Mouse (Mus musculus) mature B cell (primary cell): ENCODE data around the gene Nol9.

Experiments used
- in situ Hi-C: fragments of 300-500 bp; cut with MboI; formaldehyde crosslinking; loops from 2 replicates; pipeline ENCODE4 v1.14.3; 2019

Nol9 gene

DNA sequence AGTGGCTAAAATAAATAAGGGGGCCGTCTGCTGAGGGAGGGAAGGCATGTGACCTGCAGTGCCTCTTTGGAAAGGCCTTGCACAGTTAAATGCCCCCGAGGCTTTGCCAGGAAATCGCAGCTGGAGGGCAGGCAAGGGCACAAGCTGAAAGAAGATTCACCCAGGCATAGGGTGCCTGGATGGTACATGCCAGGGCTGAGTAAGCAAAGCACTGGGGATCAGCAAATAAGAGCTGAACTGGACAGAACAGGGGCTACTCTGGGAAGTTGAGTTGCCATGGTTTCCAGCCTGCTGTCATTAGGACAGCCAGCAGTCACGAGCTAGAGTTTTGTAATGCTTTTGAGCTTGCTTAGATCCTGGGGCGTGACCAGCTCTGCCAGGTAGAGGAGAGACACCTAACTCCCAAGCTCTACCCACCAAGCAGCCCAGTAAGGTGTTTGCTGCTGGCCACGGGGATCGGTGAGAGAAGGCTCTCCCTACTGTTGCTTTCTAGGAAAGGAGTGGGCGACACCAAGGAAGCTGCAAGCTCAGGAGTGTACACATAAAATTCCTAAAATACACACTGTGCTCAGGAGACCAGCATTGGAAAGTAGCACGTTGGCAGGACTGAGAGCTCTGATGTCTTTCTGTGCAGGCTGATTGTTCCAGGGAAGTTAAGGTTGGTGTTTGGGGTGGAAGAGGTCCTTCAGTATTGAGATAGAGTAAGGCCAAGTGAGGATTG is 23.4 kb downstream of the Nol9 start:
- in situ Hi-C loops: no loop called here

DNA sequence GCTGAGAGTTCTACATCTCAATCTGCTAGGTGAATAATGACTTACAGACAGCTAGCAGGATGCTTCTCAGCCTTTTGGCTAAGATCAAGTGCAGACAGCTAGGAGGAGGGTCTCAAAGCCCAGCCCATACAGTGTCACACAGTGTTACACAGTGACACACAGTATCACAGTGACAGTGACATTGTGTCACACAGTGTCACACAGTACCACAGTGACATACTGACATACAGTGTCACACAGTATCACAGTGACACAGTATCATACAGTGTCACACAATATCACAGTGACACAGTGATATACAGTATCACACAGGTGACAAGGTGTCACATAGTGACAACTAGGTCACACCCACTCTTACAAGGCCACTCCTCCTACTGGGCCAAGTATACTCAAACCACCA is 28.2 kb downstream of the Nol9 start:
- in situ Hi-C loops: no loop called here

DNA sequence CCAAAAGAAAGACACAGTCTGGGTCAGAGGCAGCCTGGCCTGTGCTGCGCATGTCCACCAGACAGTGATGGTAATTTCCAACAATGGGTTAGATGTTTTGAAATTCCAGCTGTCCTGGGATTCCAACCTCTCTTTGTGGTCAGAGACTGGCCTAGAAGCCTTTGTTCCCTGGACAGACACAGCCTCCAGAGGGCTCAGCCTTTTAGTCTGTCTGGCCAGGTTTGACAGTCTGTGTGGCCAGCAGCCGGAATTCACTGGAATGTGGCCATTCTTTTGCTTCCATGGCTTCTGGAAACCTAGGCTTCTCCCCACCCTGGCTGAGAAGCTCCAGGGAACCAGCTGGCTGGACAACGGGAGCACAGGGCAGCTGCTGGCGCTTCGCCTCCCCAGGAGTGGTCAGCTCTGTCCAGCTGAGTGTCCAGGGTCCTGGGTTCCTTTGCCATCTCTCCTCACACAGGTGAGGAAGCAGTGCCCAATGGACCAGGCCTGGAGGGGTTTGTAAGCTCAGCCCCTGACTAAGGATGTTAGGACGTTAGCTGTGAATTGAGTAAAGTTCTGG is 29.1 kb downstream of the Nol9 start:
- in situ Hi-C loops: no loop called here

DNA sequence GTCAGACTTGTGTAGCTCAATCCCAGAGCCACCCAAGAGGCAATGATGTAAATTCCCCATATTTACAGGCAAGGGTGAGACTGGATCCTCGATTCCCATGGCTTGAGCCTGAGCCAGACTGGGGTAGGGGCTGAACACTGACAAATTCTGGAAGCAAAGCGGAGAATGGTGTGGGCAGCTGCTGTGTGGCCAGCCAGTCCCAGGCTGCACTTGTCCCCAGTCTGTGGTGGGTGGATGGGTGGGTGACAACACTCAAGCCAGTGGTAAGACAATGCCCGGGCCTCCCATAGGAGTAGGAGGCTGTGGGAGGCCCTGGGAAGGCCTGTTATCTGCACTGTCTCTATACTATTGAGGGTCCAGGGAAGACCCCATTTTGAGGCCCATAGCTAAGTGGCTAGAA is 30.1 kb downstream of the Nol9 start:
- in situ Hi-C loops: no loop called here

DNA sequence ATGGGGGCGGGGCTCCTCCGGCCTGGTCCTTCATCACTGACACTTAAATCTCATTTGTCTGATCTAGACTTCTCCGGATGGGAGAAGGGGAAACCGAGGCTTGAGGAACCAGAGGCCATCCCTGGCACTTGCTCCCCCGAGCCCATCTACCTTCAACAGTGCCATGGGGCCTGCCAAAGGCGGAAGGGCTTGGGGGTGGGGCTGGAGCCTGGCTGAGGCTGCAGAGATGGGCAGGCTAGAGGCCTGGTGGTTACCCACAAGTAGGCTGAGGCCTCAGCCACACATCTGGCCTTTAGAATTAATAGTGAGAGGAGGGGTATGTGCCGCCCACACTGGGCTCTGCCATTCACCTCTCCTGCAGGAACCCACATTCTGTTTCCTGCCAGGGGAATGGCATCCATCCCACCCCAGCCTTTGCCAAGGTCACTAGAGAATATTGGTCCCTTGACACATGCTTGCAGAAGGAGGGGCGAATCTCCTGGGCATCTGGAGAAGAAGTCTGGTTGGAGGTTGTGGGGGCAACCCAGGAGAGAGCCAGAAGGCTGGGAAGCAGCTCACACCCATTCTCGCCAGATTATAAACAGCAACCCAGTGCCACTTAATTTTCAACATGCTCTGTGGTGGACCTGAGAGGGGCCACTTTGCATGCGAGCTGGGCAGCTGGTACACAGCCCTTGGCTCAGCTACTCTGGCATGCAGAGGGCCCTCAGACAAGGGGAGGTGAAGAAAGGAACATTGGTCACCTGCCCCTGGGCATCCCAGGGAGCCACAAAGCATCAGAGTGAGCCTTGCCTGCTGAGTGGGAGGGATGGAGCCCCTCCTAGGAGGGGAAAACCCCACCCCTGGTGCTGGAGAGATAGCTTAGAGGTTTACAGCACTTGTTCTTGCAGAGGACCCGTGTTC is 31.6 kb downstream of the Nol9 start:
- in situ Hi-C loops: no loop called here

DNA sequence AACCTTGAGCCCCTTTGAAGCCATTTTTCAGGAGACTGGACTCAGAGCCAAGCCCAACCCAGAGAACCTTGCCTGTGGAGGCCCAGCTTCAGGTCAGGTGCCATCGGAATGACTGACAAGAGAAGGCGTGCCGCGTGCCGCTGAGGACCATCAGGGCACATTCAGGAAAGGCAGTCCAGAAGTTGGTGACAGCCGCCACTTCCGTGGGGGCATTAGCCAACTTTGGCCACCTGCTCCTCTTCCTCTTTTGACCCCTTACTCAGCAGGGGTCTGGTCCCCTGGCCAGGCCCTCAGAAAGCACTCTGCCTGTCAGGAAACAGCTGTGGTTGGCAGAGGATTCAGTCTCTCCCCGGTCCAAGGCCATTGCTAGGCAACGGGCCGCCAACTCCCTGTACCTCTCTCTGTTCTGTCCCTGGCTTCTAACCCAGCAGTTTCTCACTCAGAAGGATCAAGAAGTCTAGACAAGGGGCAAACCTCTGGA is 33.0 kb downstream of the Nol9 start, which contains the start of gene Plekhg5:
TSS of gene Plekhg5 (plus strand) at position 378 of the 481 bp plus-strand sequence.
- in situ Hi-C loops: no loop called here

DNA sequence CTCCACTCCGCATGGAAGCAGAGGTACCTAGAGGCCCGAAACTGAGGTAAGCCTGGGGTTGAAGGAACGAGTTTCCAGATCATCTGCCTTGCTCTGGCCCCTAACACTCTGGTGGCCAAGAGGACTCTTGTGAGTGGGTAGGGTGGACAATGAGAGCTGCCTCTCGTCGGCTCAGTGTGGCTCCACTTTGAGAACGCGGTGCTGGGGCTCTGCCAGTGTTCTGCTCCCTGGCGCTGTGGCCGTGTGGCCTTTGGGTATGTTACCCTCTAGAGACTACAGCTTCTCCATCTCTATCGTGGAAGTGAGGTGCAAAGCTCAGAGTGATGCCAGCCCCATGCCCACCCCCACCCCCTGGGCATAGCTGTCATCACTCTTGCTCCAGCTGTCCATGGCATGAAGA is 33.5 kb downstream of the Nol9 start:
- in situ Hi-C loops: no loop called here

DNA sequence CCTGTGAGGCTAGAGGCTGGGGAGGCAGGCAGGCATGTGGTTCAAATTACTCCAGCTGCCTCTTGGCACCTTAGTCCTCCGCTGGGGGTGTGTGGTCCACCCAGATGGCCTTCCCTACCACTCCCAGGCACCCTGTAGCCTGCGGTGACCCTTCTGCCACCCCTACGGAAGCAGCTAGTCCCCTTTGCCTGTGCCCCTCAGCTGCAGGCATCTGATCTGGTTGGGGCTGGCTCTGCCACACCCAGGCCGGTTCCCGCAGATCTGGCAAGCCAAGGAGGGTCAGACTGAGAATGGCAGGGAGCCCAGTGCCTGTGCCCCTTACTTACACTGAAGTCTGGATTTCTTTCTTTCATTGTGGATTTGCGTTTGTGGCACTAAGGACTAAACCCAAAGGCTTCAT is 34.6 kb downstream of the Nol9 start:
- in situ Hi-C loops: no loop called here

DNA sequence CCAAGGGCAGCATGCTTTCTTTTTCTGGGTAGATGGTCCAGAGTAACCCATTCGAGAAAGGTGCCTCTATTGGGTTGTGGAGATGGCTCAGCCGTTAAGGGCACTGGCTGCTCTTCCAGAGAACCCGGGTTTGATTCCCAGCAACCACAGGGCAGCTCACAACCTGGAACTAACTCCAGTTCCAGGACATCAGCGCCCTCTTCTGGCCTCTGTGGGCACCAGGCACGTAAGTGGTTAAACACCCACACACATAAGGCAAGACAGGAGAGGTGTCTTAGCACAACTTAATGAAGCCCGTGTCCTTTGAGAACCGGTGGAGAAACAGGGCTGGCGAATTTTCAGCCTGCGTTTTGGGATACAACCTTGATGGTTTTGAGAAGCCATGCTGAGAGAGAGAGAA is 35.4 kb downstream of the Nol9 start:
- in situ Hi-C loops: no loop called here

DNA sequence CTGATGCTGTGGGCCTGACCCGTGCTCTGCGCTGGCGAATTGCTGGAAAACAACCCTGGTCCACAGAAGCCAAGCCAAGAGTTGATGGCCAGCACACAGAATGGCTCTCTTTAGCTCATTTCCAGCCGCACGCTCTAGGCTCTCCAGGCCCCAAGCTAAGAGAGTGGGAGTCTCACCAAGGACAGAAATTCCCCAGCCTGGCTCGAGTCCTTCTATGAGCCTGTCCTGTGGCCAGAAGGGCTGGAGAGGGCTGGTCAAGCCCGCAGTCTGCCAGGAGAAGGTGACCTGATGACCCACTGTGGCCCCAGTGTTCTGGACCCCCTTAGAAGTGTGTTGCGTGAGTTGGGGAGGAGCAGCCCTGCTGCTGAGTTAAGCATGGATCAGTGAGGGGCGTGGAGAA is 38.1 kb downstream of the Nol9 start:
- in situ Hi-C loops: no loop called here

DNA sequence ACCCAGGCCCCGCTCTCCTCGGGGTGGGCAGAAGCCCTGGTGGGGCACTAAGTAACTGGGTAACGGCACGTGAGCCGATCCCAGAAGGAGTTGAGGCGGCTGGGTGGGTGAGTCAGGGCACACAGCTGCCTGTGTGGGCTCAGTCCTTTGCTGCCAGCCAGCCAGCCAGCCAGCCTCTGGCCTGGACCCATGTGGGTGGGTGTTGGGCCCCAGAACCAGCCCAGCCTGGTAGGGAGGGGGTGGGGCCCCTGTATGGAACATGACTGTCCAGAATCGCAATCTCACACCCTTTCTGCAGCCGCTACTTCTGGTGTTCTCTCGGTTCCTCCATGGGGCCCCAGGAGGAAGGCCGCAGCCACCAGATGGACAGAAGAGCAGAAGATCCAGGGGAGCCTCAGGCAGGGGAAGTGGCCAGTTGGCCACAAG is 39.0 kb downstream of the Nol9 start:
- in situ Hi-C loops: no loop called here

DNA sequence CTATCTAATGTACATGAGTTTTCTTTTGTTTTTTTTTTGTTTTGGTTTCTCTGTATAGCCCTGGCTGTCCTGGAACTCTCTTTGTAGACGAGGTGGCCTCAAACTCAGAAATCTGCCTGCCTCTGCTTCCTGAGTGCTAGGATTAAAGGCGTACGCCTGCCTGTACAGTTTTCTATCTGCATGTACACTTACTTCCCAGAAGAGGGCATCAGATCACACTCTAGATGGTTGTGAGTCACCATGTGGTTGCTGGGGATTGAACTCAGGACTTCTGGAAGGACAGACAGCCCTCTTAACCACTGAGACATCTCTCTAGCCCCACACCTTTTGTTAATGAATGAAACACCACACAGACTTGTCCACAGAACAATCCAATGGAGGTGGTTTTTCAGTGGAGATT is 40.1 kb downstream of the Nol9 start:
- in situ Hi-C loops: no loop called here

DNA sequence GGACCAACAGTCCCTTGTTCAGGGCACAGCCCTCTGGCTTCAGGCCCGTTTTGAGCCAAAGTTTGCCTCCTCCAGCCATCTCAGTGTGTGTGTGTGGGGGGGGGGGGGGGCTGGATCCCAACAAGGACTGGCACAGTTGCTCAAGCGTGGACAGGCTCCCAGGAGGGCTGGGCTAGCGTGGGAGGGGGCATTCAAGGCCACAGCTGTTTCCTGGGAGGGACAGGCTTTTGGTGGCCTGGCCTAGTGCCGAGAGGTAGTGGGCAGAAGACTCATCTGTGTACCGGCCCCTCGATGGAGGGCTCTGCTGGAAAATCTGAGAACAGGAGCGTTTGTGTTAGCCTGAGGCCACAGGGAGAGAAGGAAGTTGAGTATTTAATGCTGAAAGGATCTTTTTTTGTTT is 40.8 kb downstream of the Nol9 start:
- in situ Hi-C loops: no loop called here

DNA sequence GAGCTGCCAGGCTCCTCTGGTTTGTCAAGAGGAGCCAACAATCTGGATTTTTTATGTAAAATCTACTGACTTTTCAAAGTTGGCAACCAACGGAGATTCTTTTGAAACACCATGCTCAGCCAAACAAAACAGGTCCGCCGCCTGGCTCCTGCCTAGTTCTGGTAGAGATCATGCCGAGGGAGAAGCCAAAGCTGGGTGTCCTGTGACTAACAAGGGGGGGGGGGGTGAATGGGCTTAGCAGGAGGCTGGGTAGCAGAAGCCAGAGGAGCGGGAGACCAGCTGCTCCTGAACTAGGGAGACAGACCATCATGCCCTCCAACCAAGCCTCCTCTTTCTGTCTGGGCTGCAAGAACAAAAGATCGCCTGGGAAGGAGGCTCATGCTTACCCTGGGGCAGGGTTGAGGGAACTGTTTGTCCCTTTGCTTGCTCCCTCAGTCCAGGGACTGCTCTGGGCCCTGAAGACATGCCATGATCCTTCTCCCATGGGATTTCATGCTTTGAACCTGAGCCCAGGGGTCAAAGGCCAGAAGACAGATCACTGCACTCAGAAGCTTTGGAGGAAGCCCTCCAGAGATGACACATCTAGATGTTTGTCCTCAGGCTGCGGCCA is 44.6 kb downstream of the Nol9 start:
- in situ Hi-C loops: no loop called here

DNA sequence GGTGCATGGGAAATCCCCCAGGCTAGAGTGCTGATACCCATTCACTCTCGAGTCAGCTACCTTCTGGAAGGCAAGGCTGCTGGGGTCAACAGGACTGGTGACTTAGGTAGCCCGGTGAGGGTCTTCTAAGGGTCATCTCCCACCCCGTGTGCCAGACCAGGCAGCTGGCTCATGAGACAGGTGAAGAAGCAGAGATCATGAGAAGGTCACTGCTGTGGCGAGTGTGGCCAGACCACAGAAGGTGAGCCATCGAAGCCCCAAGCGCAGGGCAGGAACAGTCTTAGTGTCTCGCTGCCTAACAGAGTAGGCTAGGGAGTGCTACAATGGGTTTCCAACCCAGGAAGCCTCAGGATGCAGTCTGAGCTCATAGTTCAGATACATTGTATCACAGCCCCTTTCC is 45.5 kb downstream of the Nol9 start:
- in situ Hi-C loops: no loop called here

DNA sequence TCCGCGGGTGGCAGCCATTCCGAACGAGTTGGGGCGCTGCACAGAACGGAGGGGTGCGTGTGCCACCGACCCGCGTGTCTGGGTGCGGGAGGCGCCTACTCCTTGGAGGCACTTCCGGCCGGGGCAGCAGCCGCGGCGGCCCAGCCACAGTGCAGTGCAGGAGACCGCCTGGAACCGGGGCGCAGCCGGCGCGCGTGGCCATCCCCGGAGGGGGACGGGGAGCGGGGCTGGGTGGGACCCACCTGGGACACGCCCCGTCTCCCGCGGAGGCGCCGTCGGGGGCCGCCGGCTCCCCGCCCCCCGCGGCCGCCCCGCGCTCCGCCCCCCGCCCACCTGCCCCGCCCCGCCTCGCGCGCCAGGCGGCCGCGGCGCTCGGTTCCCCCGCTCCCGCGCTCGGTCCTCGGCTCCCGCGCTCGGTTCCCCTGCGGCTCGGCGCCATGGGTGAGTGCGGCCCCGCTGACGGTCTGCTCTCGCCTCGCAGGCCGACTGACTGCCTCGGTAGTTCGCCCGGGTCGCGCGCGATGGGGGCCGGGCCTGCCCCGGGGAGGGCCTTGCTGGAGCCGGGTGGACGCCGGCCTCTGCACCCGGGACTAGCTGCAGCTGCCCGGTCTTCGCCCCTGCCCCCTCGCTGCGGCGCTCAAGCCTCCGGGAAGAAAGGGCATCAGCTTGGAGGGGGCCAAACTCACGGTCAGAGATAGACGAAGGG is 47.5 kb downstream of the Nol9 start:
- in situ Hi-C loops: no loop called here

DNA sequence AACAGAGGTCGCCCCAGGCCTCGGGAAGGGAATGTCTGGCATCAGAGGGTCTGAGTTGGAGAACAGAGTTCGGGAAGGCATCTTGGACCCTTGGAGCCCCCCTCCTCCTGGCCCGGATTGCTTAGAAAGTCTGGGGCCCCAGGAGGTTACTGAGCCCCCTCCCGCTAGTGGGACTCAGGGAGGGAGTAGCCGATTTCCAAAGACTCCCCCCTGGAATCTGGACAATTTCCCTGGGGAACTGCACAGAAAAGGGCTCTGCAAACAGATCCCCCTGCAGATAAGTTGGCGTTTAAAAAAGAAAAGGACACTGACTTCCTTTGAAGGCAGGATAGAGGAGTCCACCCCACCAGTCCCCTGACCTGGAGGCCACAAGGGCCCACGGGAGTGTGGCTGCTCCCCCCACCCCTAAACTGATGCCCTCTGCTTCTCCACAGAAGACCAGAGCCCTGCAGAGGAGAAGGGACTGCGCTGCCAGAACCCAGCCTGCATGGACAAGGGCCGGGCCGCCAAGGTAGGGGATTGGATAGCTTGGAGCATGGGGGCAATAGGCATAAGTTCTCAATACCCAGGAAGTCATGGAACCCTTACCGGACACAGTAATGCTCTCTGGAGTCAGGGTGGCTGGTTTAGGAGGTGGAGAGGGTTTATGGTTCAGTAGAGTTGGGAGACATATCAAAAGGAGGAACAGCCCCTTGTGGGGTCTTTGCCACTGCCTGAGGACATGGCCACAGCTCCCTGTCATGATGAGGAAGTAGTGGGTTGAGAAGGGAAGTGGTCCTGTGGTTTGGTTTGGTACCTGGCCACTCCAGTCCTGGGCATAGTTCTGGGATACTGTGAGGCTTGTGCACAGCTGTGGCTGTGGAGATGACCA is 48.3 kb downstream of the Nol9 start:
- in situ Hi-C loops: no loop called here

DNA sequence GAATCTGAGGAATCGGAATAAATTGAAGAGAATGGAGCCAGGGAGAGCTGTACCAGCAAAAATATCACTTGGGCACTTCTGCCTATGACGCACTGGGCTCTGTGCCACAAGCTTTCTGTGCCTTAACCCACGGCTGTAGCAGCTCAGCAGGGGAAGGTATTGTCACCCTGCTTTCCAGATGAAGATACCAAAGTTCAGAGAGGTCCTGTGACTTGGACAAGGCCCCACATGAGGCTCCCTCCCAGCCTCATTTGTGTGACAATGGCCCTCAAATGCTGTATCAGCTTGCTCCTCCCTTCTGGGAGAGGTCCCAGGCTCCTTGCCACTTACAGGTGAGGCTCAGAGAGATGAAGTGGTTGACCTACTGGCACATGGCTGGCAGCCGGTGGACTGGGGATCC is 49.0 kb downstream of the Nol9 start:
- in situ Hi-C loops: no loop called here

DNA sequence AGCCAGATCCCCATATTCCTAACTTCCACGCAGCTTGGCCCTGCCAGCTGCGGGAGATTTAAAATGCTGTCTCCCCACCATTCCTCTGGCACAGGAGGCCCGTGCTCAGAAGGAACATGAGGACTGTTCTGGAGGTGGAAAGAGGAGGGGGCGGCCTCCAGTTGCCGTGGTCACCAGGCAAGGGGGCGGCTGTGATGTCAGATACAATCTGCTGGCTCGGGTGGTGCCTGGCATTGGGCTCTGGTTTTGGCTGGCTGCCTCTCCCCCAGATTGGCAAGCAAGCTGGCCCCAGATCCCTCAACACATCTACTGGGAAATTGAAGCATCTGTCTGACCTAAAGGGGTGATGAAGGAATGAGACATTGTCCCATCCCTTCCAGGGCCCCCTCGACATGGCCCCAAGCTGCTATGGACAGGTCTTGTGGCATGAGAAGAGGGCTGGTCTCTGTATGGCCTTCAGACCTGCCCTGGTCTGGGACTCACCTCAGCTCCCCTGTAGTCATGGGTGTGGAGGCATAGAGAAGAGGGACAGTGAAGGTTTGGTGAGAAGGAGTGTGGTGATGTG is 49.5 kb downstream of the Nol9 start:
- in situ Hi-C loops: no loop called here

DNA sequence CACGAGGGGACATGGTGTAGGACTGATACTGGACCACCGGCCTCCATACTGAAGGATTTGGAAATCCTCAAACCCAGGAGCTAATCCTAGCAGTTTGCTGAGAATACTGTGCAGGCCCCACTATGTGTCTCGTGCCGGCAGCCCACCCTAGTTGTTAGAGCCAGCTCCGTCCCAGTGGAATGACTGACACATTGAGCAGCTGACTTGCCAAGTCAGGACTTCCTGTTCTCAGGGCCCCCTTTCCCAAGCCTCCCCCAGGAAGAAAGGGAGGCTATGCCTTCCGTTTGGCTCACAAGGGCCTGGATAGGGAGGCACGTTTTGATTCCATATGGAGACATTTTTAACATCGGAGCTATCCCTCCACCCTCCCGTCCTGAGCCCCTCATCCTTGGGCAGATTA is 51.1 kb downstream of the Nol9 start:
- in situ Hi-C loops: no loop called here
